Mouse (Mus musculus): ENCODE results near the gene Wrnip1.
A peak's percentile ranks its signal among the peaks of the same experiment; 100 is the strongest.

- peak; percentile 83 to 91 (median 83) for TF ChIP-seq CTCF (IDR thresholded peaks at IDR 0.05 in 2 of 3, conservative IDR thresholded peaks at IDR 0.05 in 1 of 3; ENCODE audit: control insufficient read depth in 1 of 3, insufficient read depth in 1 of 3, low read depth in 2 of 3, low read length in 3 of 3, poor library complexity in 1 of 3, severe bottlenecking in 1 of 3)
- no peak for TF ChIP-seq SIN3A (IDR thresholded peaks at IDR 0.05; ENCODE audit: low read length)
- TF ChIP-seq MYC (IDR thresholded peaks at IDR 0.05; ENCODE audit: low read depth, low read length), result 0 out of 2 replicates have a peak, but pooled peaks have one; percentile 30
- TF ChIP-seq RCOR1 (IDR thresholded peaks at IDR 0.05; ENCODE audit: low read depth, low read length), result no peak
- no peak for TF ChIP-seq HCFC1 (IDR thresholded peaks at IDR 0.05; ENCODE audit: low read depth, low read length)
- no peak for TF ChIP-seq NRF1 (IDR thresholded peaks at IDR 0.05; ENCODE audit: insufficient read depth, low read depth, low read length, poor library complexity, severe bottlenecking)
- no peak for TF ChIP-seq ZMIZ1 (IDR thresholded peaks at IDR 0.05; ENCODE audit: low read depth, low read length)
- TF ChIP-seq POLR2A (IDR thresholded peaks at IDR 0.05; ENCODE audit: control insufficient read depth in 1 of 2, insufficient read depth in 1 of 2, low read depth in 1 of 2, low read length in 2 of 2, poor library complexity in 1 of 2), result no peak
- no peak for TF ChIP-seq GATA1 (IDR thresholded peaks at IDR 0.05; ENCODE audit: low read depth, low read length)
Measured at GRCm38 (mm10) chr13:32866484-32866883, 64.6 kb downstream of the Wrnip1 start.
